ENCODE assay signal across 20 mouse cellular contexts in the genomic region with DNA sequence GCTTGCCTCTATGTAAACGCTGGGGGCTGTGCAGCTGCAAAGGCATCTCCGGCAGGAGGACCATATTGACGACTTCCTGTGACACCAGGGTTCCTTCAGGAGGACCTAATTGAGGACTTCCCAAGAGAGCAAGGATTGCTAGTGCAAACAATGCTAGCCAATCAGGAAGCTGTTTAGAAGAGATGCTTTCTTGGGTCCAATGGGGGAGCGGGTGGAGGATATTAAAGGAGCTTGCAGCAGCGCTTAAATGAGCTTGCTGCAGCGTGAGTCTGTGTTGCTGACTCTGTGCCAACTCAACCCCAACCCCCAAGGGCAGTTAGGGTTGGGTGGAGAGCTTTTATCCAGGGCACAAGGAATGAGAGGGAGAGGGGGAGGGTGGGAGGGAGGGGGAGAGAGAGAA. TPM values are rescaled to one million over a fixed set of nuclear protein-coding genes. Genes with fewer than 3 reads are reported as not detected.
A peak's percentile ranks its signal among the peaks of the same experiment; 100 is the strongest.
DNase-seq lines count a peak whose midpoint lies in the region; ATAC-seq lines count a peak whose summit lies in the region.
"Had no signal": no experiment of that assay in that cellular context is flagged by ENCODE, and none has a peak within 500 bp of the region (broad histone marks: within the 10 kb centered on the region; RNA-seq: fewer than 3 reads in every experiment).

No protein-coding gene starts in this region.

- H3K27ac ChIP-seq in forebrain, embryonic 16.5 days (ENCODE audit: low read length) = no peak overlapping the region
- no peak overlapping the region for H3K27ac ChIP-seq in forebrain, embryonic 12.5 days
- no peak overlapping the region for H3K27ac ChIP-seq in lung, embryonic 16.5 days (ENCODE audit: low read length)
- H3K27ac ChIP-seq: kidney, embryonic 15.5 days; liver, embryonic 13.5 days had no signal

- 0 out of 2 replicates have a peak, but pooled peaks have one; percentile 15 for ATAC-seq in forebrain, embryonic 16.5 days
- no peak for ATAC-seq in forebrain, embryonic 12.5 days (ENCODE audit: low FRiP score)
- peak; percentile 51 for ATAC-seq in lung, embryonic 16.5 days (ENCODE audit: low read depth)
- no peak for ATAC-seq in inflammation-experienced regulatory T-cells, adult 6 months
- ATAC-seq: hindbrain, embryonic 16.5 days; intestine, postnatal 0 days had no signal

- WGBS in forebrain, embryonic 16.5 days = 38% methylated on average over 6 of the region's 6 CpGs
- 53% methylated on average over 6 of the region's 6 CpGs for WGBS in forebrain, embryonic 12.5 days
- 26% methylated on average over 6 of the region's 6 CpGs for whole genome bisulfite sequencing in lung, embryonic 16.5 days

- H3K9me3 ChIP-seq in forebrain, embryonic 16.5 days (ENCODE audit: control insufficient read depth, low read length) = no peaks in the 10 kb centered on the region
- no peaks in the 10 kb centered on the region for H3K9me3 ChIP-seq in forebrain, embryonic 12.5 days
- H3K9me3 ChIP-seq in lung, embryonic 16.5 days (ENCODE audit: control insufficient read depth, low read length) = no peaks in the 10 kb centered on the region
- H3K9me3 ChIP-seq: kidney, embryonic 15.5 days; liver, embryonic 13.5 days had no signal

- no peak overlapping the region for H3K4me2 ChIP-seq in forebrain, embryonic 16.5 days (ENCODE audit: low read length)
- H3K4me2 ChIP-seq in forebrain, embryonic 12.5 days = no peak overlapping the region
- no peak overlapping the region for H3K4me2 ChIP-seq in lung, embryonic 16.5 days (ENCODE audit: low read depth, low read length)
- H3K4me2 ChIP-seq: kidney, embryonic 15.5 days; liver, embryonic 13.5 days had no signal

- H3K9ac ChIP-seq in forebrain, embryonic 16.5 days (replicated peaks; ENCODE audit: low read depth, low read length) = no peak overlapping the region
- H3K9ac ChIP-seq in forebrain, embryonic 12.5 days = no peak overlapping the region
- H3K9ac ChIP-seq in lung, embryonic 16.5 days (ENCODE audit: low read length) = no peak overlapping the region
- H3K9ac ChIP-seq: kidney, embryonic 15.5 days; liver, embryonic 13.5 days had no signal

- no peaks in the 10 kb centered on the region for H3K36me3 ChIP-seq in forebrain, embryonic 16.5 days (ENCODE audit: control insufficient read depth, insufficient read depth)
- H3K36me3 ChIP-seq in forebrain, embryonic 12.5 days (replicated peaks) = no peaks in the 10 kb centered on the region
- no peaks in the 10 kb centered on the region for H3K36me3 ChIP-seq in lung, embryonic 16.5 days (ENCODE audit: control insufficient read depth, insufficient read depth, low read length)
- H3K36me3 ChIP-seq: kidney, embryonic 15.5 days; liver, embryonic 13.5 days had no signal

- no peaks in the 10 kb centered on the region for H3K27me3 ChIP-seq in forebrain, embryonic 16.5 days (replicated peaks; ENCODE audit: control insufficient read depth, insufficient read depth, low read length)
- H3K27me3 ChIP-seq in forebrain, embryonic 12.5 days = no peaks in the 10 kb centered on the region
- no peaks in the 10 kb centered on the region for H3K27me3 ChIP-seq in lung, embryonic 16.5 days (ENCODE audit: control insufficient read depth, insufficient read depth, low read depth, low read length)
- H3K27me3 ChIP-seq: kidney, embryonic 15.5 days; liver, embryonic 13.5 days; megakaryocyte, embryonic 14.5 days had no signal

- intact Hi-C loops in left cerebral cortex, postnatal 4 days (cut with DNase I) = no loop called here

- DNase-seq in lung, postnatal 25 days (ENCODE audit: low spot score) = no peak
- peak; percentile 67 for DNase-seq in brain, adult 2 months (ENCODE audit: low read depth, low spot score)
- DNase-seq in left cerebral cortex, postnatal 4 days = peak; percentile 26
- DNase-seq: adrenal gland, adult 8-10 months; cerebellum, postnatal 25 days; gastrocnemius, postnatal 25 days; layer of hippocampus, postnatal 36 days; liver, embryonic 13.5 days; lung, postnatal 14 days; spleen, adult 18-20 months; thymus, postnatal 36 days had no signal

- H3K4me1 ChIP-seq in forebrain, embryonic 16.5 days (replicated peaks; ENCODE audit: control insufficient read depth, insufficient read depth, low read length) = no peaks in the 10 kb centered on the region
- H3K4me1 ChIP-seq in forebrain, embryonic 12.5 days = no peaks in the 10 kb centered on the region
- H3K4me1 ChIP-seq in lung, embryonic 16.5 days (replicated peaks; ENCODE audit: control insufficient read depth, insufficient read depth, low read length) = peaks cover 3% of the 10 kb centered on the region; the same call in 1 of the 2 replicates
- H3K4me1 ChIP-seq: kidney, embryonic 15.5 days; liver, embryonic 13.5 days; megakaryocyte, embryonic 14.5 days had no signal

- no peak overlapping the region for H3K4me3 ChIP-seq in forebrain, embryonic 16.5 days (replicated peaks; ENCODE audit: low read length)
- H3K4me3 ChIP-seq in forebrain, embryonic 12.5 days (replicated peaks) = no peak overlapping the region
- H3K4me3 ChIP-seq in lung, embryonic 16.5 days (ENCODE audit: low read length) = no peak overlapping the region
- H3K4me3 ChIP-seq: kidney, embryonic 15.5 days; liver, embryonic 13.5 days; megakaryocyte, embryonic 14.5 days had no signal

RNA-seq across cellular contexts. Expression of a gene that starts 11.3 kb away (rescaled TPM):
- polyA plus RNA-seq in forebrain, embryonic 16.5 days (2015; fragmentation: Nextera tagmentation; extraction: Ambion mirVana) = 10.4 and 13.4 TPM in 2 replicates
- 1.2 and 1.9 TPM in 2 replicates for polyA plus RNA-seq in forebrain, embryonic 12.5 days (2016; fragmentation: Nextera tagmentation; extraction: Ambion mirVana)
- 0.45 and 0.62 TPM in 2 replicates for polyA plus RNA-seq in lung, embryonic 16.5 days (2015; fragmentation: Nextera tagmentation; extraction: Ambion mirVana)
- total RNA-seq in left cerebral cortex, postnatal 4 days (2021) = 10 to 100 TPM; 22.0 to 23.5 TPM
- polyA plus RNA-seq in inflammation-experienced regulatory T-cells, adult 6 months (2017; shearing (Covaris generic)) = under 1 TPM in 2 of 3 experiments, not detected in 1; 0.15 to 0.48 TPM
- total RNA-seq: hematopoietic stem cell, adult 5-6 weeks had no signal

Comparison
In these comparisons a context has a peak if more than half of its experiments do, and no peak if none do; other contexts are left out.
1. ATAC-seq: peak in forebrain, embryonic 16.5 days (single experiment) and lung, embryonic 16.5 days (single experiment); none in forebrain, embryonic 12.5 days (single experiment) and inflammation-experienced regulatory T-cells, adult 6 months (single experiment).